Mouse (Mus musculus) gastrocnemius, postnatal 14 days (tissue): ENCODE measurements around the gene Nmnat3. TPM values are rescaled to one million over a fixed set of nuclear protein-coding genes. Genes with fewer than 3 reads are reported as not detected.

ENCODE experiments used
- DNase-seq: peaks from one replicate; pipeline ENCODE4 v3.0.0; 2021; ENCODE audit warnings: mixed read lengths
- intact Hi-C: fragments of 180-260 bp; cut with DNase I; formaldehyde crosslinking; loops from one replicate; pipeline ENCODE4 v1.15.1; 2025; ENCODE audit warnings: low total_unique reads
- total RNA-seq, 2 experiments: library from RNA; stranded (reverse); gene quantifications; 2 replicates each; pipeline ENCODE4 v1.2.3; 2021

The Nmnat3 gene
- total RNA-seq, 2 experiments from 2014 or later, result 11.5 to 11.7 TPM

DNA sequence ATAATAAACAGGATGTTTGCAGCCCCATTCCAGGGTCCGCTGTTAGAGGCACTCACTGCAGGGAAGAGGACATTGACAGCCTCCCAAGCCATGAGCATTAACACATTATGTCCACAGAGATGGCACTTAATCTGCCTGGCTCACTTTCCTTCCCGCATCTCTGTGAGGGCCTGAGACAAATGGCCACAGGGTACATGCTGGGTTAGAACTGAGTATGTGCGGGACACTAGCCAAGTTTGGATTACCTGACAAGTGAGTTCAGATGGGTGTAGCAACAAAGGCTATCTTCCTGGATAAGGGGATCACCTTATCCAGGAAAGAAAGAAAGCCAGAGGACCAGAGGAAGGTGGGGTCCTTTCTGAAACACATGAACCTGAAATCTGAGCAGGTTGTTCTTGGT, 59.8 kb downstream of the Nmnat3 start:
- no peak for DNase-seq
- intact Hi-C loops, result no loop called here

DNA sequence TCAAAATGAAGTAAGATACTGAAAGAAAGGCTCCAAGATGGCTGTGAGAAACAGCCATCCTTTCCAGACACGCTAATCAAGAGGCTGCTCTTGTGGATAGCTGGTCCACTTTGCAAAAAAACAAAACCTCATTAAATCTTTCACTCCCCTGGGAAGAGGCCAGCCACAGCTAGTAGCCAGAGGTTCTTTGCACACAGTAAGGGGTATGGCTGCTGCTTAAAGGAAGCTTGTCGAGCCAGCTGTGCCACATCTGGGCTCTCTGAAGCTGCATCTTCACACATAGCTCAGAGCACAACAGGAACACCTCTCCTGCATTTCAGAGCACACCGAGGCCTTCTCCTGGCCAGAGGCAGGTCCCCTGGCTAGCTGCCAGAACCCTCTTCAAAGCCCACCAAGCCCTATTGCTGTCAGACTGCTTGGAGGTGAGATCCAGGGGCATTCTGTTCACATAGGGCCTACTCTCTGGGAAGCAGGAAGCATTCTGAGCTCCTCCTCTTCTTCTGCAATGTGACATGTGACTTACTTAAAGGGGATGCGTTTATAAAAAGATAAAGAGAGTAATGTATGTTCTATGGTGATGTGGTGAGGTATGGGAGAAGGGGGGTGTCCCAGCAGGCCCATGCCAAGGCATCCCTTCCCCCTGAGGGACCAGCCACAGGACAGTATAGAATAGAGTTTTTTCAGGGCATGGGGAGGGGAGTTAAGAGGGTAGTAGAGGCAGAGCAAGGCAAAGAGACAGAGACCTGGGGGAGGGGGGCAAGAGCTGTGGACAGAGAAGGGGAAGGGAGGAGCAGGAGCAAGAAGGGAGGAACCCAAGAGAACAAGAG, 63.3 kb downstream of the Nmnat3 start:
- intact Hi-C loops, result no loop called here
- no peak for DNase-seq

DNA sequence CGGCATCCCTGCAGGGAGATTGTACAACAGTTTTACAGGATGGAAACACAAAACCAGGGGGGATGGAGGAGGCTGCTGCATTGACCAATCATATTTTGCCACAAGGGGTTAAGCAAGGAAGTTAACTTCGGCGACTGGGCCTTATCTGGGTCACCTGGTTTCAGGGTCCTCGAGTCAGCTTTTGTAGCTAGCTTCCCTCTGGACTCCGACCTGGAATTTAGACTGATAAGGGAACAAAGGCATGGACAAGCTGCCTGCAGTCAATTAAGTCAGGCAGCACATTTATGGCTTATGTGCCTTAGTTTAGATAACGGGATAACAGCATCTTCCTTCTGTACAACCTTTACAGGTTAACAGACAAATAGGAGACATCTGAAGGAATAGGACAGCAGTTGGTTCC, 65.1 kb downstream of the Nmnat3 start:
- no peak for DNase-seq
- intact Hi-C loops, result no loop called here

DNA sequence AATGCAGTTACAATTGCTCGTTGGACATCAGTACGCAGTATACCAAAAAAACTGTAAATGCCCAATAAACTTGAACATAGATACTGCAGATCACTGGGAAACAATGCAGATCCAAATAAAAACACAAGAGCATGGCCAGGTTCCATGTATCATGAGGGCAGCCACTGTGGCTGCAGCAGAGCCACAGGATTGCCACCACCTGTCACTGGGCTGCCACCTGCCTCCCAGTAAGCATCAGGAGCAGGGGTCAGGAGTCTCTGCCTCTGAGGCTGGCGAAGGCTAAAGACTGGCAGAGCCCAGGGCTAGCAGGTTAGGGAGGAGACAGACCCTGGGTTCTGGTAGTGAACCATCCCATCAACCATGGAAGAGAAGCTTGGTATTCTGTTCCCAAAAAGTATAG, 67.7 kb downstream of the Nmnat3 start:
- no peak for DNase-seq
- intact Hi-C loops, result no loop called here

DNA sequence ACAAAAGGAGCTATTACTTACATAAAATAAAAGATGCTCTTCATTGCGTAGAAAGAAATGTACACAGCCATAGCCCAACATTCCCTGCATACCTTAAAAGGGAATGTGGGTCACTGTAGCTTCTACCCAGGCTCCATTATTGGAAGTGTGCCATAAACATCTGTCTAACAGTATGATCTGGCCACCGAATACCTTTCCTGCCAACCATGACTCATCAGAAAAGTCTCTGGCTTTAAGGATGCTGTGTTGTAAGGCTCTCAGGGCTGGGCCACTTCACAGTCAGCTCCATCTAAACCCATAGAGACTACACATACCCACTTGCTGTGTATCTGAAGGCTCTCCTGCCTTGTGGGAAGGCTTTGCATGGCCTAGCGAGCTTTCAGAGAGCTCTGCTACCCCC, 73.8 kb downstream of the Nmnat3 start:
- intact Hi-C loops, result no loop called here
- no peak for DNase-seq

DNA sequence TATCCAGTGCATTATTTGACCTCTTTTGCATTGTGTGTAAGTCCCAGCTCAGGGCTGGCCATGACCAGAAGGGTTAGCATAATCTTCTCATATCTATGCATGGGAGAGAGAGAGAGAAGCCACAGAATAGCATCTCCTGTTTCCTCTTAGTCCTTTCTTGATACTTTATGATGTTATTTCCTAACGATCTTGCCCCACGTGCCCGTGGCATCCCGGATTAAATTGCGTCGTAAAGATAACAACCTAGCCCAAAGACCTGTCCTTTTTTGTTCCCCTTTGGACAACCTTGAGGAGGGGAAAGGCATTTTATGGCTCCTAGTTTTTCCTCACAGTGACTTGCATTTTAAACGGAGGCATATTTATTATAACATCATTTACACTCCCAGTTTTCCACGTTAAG, 78.8 kb downstream of the Nmnat3 start:
- DNase-seq, result no peak
- intact Hi-C loops, result no loop called here

DNA sequence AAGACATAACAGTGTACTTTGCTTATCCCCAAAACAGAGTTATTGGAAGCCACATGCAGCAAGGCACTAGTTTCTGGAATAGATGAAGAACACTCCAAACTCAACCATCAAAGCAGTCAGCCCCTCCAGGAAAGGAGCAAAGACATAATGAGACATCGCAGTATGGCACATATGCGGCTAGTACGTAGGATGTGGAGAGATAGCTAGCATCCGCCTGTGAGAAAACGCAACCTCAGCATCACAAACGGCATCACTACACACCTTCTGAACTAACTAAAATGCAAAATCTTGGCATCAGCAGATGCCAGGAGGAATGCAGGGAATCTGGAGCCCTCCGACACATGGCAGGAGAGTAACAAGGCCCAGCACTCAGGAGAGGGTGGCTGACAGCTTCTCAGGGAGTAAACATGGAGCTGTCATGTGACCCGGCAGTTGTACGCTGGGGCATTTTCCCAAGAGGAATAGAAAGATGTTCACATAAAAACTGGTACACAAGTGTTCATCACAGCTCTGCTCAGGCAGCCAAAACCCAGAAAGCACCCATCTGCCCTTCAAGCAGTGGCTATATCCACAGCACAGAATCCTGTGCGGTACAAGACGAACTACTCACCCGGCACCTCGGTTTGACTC, 80.2 kb downstream of the Nmnat3 start:
- DNase-seq, result no peak
- intact Hi-C loops, result no loop called here

DNA sequence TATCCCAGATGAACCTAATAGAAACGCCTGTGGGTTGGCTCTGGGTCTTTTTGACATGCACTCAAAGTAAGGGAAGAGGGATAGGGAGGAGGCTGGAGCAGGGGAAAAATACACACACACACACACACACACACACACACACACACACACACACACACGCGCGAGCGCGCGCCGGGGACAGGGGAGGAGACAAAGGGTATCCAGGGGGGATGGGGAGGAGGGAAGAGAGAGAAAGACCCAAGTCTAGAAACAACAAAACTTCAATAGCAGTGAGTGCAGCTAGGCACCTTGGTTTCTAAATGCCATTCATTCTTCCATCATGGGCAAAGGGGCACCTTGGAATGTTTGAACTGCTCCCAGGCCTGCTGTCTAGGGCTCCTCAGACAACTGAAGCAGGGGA, 82.5 kb downstream of the Nmnat3 start:
- no peak for DNase-seq
- intact Hi-C loops, result no loop called here

DNA sequence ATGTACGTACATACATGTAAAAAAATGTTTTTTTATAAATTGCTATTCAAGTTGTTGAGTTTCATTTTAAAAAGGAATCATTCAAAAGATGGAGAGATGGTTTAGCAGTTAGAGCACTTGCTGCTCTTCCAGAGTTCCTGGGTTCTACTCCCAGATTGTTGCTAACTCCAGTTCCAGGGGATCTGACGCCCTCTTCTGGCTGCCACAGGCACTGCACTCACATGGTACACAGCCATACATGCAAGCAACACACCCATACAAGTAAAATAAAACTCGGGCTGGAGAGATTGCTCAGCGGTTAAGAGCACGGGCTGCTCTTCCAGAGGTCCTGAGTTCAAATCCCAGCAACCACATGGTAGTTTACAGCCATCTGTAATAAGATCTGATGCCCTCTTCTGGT, 86.1 kb downstream of the Nmnat3 start:
- no peak for DNase-seq
- intact Hi-C loops, result no loop called here

DNA sequence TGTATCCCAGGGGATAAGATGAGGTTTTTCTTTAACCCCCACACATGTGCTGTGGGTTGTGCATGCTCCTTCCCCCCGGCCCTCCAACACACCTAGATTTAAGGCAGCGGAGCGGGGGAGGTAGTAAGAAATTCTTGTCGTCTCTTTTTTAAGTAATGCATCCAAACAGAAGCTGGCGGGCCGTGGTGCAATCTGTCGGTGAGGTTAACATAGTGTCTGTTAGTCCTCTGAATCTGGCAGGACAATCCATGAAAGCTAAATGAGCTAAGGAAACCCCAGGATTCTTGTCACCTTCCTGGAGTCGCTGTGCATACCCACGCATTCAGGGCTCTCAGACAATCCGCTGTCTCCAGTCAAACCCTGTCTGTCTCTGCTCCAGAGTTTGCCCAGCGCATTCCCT, 87.7 kb downstream of the Nmnat3 start:
- intact Hi-C loops, result no loop called here

DNA sequence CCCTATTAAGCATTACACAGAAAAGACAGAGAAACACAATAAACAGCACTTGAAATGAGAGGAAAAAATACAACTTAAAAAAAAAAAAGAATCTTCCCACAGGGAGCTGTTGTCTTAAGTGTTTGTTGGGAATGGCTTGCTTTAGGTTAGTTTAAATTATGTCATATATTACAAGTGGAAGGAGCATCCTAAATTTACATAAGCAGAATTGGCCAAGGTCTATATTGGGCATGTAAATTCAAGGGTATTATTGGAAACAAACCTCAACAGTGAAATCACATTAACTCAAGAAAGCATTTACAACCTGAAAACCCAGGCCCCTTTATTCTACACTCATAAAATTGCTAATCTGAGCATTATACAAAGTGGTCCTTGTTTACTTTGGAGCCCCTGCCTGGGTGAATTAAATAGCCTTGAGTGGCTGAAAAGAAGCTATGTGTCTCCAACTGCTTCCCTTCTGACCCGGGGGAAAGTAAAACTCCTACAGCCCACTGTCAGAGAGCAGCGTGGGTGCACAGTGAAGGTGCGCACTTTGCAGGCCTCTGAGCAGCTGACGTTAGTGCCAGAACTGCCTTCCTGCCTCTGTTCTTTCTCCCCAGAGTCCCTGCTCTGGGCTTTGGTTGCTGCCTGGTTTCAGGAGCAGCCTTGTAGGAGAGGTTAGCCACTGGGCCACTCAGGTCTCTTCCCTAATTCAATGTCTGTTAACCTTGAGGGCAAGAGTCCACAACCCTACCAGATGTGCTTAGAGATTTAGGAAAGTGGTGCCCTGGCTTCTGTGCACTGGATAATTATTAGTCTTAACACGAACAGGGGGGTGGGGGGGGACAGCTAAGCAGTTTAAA, 88.3 kb downstream of the Nmnat3 start:
- no peak for DNase-seq
- intact Hi-C loops, result no loop called here

More for the DNA sequence above, 87.7 kb downstream of the Nmnat3 start:
- no peak for DNase-seq

DNA sequence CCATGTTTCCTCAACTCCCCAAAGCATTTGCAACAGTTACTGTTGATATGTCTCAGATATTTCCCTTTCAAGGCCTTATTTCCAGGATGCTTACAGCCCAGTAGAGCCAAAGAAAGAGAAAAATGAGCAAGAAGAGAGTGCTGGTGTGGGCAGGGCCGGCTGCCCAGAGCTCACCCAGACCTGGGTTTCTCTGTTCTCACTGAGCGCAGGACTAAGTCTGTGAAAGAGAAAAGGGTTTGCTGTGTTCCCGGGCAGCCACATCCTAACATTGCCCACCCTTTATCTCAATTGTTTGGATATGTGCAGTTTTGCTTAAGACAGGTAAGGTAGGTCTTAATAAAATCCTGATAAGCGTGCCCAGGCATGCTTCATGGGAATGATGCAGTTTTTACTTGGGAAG, 92.5 kb downstream of the Nmnat3 start:
- intact Hi-C loops, result no loop called here

DNA sequence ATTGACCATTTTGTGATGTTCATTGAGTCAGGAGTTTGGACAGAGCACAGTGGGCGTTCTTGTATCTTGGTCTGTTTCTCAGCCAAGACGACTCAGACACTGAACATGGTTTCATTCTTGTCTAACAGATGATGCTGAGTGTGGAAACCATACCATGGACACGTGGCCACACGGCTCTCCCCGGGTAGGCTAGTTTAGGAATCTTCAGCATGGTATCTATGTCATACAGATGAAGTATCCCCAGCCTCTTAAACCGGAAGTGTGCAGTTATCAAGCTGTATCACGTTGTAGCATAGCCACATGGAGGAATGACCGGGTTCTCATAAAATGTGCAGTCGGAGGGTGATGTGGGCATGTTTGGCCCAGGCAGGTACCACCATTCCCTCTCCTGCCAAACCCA, 93.4 kb downstream of the Nmnat3 start:
- DNase-seq, result no peak
- intact Hi-C loops, result no loop called here

More for the DNA sequence above, 92.5 kb downstream of the Nmnat3 start:
- DNase-seq, result no peak

DNA sequence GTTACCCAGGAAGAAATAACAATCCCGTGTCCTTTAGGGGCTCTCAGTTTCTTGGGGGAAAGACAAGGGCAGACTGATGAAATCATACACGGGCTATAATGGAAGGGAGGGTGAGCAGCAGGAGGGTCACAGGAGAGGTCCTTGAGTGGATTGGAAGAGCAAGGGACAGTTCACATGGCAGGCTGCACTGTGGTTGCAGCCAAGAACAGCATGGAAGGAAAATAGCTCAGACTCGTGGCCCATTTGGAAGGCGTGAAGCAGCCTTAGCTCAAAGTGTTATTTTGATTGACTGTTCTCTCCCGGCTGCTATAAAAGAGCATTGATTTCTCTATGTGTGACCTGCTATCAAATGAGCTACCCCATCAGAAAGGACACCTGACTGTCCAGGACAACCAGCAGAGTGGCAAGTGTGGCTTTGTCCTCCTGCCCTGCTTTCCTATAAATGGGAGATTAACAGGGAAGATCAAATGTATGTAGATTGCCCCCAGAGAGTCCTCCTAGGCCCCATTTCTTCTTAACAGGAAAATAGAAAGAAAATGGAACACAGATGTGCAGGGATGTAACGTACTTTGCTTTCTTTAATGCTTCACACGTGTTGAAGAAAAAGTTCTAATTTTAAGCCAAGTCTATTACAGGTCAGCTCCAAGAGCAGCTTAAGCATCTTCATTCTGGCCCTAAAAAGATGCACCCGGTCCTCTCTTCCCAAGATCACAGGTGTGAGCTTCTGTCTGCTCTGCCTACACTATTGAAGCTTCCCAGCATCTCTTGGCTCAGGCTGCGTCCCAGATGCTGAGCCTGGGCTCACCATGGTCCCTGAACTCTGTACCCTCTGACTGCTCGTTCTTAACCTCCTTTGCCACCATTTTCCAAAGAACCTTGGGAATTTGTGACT, 100.8 kb downstream of the Nmnat3 start:
- no peak for DNase-seq
- intact Hi-C loops, result no loop called here

DNA sequence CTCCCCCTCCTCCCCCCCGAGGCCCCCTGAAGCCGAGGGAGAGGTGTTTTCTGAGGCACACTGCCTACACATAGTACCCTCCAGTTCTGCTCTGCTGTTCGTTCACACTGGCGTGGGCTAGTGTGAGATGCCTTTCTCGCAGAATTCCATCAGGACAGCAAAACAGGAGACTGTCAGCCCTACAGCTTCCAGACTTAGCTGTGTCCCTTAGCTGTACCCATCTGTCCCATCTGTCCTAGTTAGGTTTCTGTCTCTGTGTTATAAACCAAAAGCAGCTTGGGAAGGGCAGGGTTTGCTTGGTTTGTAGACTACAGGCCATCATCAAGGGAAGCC, 101.4 kb downstream of the Nmnat3 start:
- intact Hi-C loops, result no loop called here
- no peak for DNase-seq

DNA sequence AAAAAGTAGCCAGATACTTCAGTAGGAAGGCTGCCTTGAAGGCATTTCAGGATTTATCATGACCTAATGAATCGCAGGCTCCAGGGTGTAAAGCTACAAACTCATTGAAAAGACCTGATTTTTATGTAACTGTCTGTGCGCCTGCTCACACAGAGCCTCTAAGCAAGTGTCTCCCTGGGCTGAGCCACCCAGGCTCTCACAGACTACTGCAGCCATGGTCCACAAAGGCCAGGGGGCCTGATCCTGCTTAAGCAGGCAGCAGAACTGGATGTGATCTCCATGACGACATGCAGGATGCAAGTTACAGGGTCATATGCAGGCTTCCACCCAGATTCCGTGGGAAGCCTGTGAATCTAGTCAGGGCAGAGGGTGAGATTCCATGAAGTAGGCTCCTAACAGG, 106.3 kb downstream of the Nmnat3 start:
- no peak for DNase-seq
- intact Hi-C loops, result no loop called here

DNA sequence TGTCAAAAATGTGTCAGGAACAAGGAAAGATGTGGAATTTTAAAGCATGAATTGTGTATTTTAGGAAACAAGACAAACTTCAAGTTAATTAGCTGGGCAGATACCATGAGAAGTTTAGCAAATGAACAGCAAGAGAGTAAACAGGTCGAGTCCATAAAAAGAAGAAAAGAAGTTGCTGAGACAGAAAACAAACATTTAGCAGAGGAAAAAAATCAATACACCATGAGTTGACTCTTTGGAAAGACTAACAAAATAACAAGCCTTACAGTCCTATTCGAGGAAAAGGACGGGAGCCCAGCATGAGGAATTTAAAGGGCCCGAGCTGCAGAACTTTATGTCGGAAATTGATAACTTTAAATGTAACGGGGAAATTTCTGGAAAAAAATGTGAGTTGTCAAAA, 110.0 kb downstream of the Nmnat3 start:
- intact Hi-C loops, result no loop called here
- no peak for DNase-seq

DNA sequence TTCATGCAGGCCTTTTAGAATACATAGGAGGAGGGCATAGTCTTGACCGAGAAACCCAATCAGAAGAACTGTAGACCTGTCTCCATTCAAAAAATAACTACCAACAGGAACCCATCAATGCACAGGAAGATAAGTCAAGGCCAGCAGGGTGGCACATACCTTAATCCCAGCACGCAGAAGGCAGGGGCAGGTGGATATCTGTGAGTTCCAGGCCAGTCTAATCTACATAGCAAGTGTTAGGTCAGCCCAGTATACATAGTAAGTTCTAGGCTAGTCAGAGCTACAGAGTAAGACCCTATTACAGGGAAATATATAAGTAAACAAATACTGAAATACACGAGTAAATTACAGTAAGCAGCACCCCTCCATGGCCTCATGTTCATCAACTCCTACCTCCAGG, 110.6 kb downstream of the Nmnat3 start:
- intact Hi-C loops, result no loop called here

DNA sequence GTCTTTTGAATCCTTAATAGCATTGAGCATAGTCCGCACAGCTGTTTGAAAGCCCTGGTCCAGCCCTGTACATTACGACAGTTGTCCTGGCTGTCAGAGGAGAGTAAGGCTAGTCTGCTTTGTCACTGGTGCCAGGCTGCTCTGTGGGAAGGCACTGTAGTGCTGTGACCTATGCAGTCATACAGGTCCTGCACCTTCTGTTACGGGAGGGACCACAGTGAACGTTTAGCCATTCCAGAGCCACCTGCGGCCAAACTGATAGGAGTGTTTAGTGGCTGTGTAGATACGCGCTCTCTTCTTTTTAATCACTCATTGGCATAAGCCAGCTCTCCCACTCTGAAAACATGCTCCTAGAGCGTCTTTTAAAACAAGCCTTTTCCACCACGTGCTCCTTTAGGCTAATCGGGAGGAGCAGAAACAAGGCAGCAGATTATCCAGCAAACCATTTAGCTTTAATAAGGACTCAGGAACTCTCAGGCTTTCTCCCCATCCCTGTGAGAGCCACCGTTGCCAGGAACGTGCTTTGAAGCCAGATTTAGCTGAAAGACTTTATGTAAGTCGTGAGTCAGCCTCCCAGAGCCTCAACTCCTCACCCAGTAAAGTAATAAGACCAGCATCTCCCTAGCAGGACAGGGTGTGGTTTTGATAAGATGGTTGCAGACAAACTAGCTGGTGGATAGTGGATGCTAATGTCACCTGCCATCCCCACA, 113.1 kb downstream of the Nmnat3 start:
- intact Hi-C loops, result no loop called here
- no peak for DNase-seq

More for the DNA sequence above, 110.6 kb downstream of the Nmnat3 start:
- no peak for DNase-seq
